Mouse (Mus musculus) frontal cortex, adult (tissue): ENCODE measurements around the gene Sorcs1.

ENCODE experiments used
- ATAC-seq: cut with Nextera tagmentation; 2 replicates; pipeline ENCODE4 v1.9.2; 2017; ENCODE audit warnings: mild to moderate bottlenecking, moderate library complexity, mixed read lengths; ENCODE audit not compliant: low TSS enrichment

Sorcs1 gene

DNA sequence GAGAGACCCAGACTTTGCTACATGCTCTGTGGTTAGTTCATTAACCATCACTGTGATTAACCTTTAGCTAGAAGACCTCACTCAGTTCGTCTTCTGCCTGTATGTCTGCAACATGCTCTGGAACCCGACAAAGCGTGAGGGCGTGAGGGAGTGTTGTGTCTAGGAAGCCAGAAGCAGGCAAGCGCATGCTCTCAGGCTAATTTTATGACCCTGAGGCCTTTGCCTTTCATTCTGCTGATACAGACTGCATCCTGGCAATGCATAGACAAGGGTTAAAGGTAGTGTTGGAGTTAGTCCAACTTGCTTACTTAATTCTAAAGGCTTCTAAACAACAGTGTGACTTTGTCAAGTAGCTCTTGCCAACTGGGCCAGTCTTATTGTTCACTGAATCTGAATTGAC lies 458.0 kb downstream of the Sorcs1 start:
- ATAC-seq = no peak

DNA sequence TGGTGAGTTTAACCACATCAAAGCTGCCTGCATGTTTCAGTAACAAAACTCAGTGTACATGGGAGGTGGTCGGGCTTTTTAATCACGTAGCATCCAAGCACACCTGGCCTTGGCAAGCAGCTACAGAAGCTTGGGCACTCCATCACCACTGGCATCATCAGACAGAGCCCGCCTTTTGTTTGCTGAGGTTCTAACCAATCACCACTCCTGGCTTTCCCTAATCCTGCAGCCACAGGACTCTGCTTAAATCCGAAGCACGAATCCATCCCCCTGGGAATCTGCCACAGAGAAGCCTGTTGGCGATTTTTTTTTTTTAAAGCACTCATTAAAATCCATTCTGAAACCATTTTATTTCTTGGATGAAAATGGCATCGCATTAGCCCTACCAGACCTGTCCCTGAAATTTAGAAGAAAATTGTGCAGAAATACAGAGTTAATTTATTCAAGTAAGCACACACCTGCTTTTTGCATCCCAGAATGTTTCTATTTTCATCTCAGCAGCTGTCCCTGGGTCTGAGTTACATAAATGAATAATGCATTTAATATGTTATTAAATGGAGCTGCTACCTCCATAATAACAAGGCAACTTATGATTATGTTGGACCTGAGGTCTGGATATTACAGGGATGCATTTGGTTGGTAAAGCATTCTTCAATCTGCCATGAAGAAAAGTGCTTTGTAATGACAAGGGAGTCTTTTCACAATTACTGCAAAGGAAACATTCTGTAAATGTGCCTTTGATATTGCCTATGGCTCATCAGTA lies 463.8 kb downstream of the Sorcs1 start:
- ATAC-seq = peak; percentile 41; the same call in 1 of the 2 replicates

DNA sequence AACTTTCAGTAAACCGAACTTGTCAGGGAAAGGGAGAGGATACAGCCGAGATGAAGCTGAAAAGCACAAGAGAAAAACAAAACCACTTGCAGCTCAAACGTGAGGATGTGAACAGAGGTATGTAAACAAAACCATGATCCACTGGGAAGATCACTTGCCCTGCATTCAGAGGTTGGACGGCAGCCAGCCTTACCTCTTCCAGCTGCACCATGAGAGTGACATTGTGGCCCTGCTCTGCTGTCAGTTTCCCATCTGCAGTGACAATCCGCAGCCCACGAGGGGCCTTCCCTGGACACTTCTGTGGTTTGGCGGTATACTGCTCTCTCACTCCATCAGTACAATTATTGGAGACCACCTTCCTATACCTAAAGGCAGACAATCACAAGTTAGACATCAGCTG lies 468.0 kb downstream of the Sorcs1 start:
- no peak for ATAC-seq

DNA sequence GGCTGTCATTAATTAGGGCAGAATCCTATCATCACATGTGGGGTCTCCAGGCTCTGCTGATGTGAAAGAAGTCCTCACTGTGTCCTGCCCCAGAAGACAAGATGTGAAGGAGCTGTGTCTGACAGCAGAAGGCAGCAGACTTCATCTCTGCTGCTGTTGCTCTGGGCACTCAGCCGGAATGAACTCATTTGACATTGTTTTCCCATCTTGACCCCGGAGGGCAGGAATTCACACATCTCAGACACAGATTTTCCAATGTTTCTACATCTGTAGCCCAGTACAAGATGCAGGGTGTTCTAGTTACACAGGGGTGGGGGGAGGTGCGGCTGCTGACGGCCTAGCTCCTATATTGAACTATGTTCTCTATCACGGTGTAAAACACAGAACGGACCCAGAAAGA lies 474.1 kb downstream of the Sorcs1 start:
- no peak for ATAC-seq

DNA sequence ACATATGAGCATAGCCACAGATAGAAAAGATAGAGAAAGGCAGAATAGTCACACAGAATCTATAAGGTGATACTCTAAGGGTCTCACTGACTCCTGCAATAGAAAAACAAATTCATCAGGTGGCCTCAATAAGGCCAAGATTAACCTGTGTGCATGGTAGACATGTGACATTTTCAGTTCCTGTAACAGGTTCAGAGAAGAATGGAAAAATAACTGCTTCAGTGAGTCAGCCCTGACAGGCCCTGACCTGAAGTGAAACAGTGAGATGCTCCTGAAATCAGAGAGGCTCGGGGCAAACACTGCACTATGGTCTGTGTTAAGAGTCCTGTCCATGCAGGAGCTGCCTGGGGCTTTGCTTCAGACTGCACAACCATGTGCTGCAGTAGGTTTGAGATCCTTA lies 481.9 kb downstream of the Sorcs1 start:
- ATAC-seq = no peak

DNA sequence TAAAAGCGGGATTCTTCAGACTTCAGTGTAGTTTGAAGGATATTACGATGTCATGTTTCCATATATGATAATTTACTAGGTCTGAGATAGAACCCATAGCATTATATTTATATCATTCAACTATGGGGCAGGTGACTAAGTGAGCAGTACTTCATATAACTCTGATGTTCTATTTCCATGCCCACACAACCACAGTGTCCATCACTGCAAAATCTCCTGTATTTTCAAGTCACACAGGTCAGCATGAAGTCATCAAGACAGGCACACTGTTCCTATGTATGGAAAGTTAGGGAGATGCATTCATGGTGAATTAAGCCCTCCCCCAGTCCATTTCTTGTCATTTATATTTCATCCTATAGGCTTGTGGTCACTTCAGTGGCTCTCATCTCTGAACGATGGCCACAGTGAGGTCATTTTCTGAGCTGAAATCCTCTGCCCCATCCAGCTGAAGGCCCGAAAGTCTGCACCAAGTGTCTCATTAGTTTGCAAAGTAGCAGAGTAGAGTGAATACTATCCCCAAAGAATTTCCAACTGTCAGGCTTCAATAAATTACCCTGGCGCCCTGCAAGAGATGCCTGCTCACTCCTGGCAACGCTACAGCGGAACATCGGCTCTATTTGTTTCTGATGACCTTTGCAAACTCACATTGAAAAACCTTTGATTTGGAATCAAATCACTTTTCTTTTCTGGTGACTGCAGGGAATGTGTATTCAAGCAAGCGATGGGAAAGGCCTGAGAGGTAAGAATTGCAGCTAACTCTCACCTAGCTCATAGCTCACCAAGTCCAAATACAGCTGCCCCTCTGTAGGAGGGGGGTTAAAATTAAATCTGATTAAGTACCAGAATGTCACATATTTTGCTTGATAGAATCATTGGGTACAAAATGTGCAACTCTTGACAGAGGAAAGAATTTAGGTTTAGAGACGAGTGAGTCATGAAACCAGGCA lies 492.4 kb downstream of the Sorcs1 start:
- no peak for ATAC-seq

DNA sequence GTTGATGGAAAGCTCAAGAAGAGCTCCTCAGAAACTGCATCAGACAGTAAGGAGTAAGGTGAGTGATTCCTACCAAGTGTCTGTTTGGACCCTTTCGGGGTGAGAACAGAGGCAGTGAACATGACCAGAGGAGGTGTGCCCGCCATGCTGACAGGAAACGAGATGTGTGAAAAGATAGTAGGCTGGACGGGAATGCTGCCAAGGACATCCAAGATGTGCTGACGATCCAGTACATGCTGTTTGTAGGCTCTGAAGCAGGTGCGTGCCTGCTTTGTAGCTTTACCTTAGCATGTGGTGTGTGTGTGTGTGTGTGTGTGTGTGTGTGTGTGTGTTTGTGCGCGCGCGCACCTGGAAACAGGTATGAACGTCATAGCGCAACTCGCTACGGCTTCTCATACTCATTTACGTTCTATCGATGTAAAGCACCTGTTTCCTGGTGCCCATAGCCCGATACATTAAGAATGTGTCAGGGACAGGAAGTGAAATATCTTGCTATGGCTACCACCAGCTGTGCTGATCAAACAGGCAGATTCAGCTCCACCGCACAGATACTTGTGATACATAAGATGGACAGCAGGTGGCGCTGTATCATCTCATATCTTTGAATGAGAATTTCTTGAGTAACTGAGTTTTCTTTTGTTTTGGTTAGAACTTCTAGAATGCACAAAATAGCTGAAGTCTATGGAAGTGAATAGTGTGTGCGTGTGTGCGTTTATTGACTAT lies 493.4 kb downstream of the Sorcs1 start:
- ATAC-seq = peak; percentile 76

DNA sequence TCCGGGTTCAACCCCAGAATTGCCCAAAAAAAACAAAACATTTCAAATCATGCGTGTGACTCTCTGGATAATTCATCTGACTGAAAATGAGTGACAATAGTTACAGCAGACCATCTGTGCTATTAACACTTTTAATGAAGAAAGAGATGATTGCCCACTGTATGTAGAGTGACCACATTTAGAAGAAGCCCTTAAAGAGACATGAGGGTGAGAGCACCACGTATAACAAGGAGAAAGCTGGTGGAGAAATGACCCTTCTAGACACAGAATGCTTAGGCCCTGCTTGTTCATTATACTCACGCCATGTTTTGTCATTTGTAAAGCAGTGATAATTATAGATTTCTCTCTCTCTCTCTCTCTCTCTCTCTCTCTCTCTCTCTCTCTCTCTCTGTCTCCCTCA lies 499.6 kb downstream of the Sorcs1 start:
- ATAC-seq = no peak

DNA sequence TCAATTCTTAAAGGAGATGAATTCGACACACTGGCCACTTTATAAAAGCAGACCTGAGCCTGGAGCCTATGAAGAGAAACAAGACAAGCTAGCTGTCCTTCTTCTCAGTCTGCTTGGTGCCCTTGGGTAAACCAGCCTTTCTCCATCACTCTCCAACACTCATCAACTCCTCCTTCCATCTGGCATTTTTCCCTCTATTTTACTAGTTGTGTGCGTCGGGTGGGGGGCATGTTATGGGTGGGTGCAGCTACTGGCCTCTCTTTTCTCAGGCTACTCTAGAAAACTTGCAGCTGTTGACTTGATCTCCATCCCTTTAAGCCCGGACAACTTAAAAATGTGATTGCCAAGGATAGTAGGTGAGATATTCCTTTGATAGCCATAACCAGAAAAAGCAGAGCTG lies 500.3 kb downstream of the Sorcs1 start:
- ATAC-seq = no peak

DNA sequence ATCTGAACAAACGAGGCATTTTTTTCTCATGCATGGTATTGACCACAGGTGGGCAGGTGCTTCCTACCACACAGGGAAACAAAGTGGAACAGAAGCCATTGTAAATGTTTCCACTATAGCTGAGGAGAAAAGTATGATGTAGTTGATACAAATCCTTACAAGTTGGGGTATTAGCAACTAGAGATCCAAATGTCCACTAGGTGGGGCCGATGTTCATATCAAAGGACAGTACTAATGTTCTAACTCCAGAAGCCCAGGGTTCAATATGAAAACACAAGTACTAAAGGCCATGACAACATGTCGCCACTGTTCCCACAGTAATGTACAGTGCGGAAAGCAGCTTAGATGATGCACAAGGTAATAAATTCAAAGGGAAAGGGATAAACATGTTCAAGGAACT lies 506.6 kb downstream of the Sorcs1 start:
- ATAC-seq = peak; percentile 65

DNA sequence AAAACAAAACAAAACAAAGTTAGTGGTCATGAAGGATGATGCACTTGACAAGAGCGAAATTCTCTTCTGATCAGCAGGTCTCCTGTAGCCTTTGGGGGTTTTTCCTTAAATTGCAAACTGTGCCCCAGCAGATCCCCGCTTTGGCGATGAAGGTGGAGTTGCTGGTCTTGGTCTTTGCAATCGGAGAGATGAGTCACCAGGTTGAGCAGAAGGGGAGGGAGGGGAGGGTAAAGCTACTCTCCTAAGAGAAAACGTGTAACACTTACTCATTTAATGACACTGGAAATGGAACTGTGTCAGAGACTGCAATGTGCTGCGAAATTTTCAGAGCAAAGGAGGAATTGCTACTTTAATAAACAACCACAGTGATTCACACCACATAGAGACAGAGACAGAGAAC lies 527.3 kb downstream of the Sorcs1 start:
- peak; percentile 74 for ATAC-seq

DNA sequence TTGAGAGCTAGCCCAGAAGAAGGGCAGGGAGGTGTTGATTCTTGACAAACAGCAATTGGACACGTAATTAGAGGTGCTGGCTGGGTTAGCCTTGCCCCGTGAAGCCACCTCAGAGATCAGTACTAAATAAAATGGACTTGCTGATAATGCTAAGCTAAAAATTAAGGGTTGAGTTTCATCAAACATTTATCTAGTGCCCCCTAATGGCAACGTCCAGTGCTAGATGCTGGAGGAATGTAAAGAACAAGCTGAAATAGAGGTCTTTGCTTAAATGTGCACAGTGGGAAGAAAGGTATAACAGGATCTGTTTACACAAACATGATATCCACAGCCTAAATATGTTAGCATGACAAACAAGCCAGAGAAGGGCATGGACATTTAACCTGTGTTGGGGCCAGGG lies 532.5 kb downstream of the Sorcs1 start:
- ATAC-seq = 0 out of 2 replicates have a peak, but pooled peaks have one; percentile 49

DNA sequence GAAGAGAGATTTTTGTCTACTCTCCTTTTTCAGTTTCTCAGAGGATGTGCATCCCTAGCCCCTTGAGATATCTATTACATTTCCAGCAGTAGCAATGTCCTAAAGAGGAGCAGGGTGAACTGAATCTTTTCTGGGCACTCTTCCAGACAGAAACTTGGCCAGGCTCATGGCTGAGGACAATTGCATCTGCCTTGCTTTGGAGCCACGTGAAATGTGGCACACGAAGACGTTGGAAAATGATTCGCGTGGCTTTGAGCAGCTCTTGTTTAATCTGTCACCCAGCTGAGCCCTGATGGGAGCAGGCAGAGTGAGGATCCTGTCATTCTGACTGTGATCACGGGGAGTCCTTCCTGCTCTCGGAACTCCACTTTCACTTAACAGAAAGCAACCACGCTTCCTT lies 536.6 kb downstream of the Sorcs1 start:
- ATAC-seq = peak; percentile 72

DNA sequence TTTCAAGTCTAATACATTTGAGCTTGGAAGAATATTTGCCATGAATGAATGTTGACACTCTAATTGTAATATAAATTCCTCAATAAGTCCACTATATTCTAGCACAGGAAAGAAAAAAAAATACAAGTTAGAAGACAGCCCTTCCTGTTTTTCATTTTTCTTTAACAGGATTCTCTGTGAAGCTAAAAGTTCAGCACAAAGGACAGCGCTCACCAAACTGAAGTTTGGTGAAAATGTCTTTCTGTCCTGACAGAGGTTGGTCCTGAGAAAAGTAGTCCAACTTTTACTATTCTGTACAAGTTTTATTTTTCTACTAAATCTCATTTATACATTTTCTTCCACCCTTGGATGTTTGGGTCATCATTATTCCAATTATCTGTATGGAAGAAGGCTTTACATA lies 543.8 kb downstream of the Sorcs1 start:
- ATAC-seq = no peak

DNA sequence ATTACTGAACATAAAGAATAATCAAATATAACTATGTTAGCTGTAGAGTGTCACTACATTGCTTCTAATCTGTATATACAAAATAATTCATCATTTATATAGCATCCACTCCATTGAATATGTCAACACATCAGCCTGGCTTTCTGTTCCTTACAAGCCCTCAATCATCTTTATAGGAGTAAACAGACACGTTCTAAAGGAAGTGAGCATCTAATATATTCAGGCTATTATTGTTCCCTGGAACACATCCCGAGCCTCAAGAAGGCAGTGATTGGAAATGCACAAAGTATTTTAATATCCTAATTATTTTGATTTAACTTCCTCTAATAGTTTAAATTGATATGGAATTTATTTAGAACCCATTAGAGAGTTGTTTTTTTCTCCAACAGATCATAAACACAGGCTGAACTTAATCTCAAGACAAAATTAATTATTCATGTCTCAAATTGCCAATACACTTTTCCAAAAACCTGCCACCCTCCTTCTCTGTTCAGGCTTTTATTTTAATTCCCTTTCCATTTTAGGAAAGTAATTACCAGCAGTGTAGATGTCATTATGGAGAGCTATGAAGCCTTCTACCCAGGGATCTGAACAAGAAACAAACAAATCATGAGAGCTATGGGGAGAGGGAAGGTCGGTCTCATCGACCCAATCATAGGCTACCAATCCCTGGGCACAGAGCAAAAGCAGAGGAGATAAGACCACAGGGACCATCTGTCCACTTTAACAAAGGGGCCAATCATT lies 572.4 kb downstream of the Sorcs1 start:
- no peak for ATAC-seq
